Mouse (Mus musculus) heart, embryonic 12.5 days (tissue): ENCODE results near the gene Prox1. TPM values are rescaled to one million over a fixed set of nuclear protein-coding genes. Genes with fewer than 3 reads are reported as not detected.

Experiments used
- ATAC-seq: fragments of 200-750 bp; cut with Nextera tagmentation; 2 replicates; pipeline ENCODE4 v1.8.0; 2017; ENCODE audit warnings: moderate TSS enrichment, moderate library complexity; ENCODE audit not compliant: insufficient number of reproducible peaks, low FRiP score
- H3K27ac ChIP-seq: fragments of 300-500 bp; sonication (generic); 2 replicates; pipeline ENCODE4 v1.5.1; 2016; ENCODE audit warnings: mild to moderate bottlenecking, moderate library complexity; ENCODE audit not compliant: poor library complexity, severe bottlenecking
- H3K27me3 ChIP-seq: fragments of 300-500 bp; sonication (generic); replicated peaks from 2 replicates; pipeline ENCODE4 v1.6.1; 2016; ENCODE audit warnings: mild to moderate bottlenecking, moderate library complexity
- H3K36me3 ChIP-seq: fragments of 300-500 bp; sonication (generic); 2 replicates; pipeline ENCODE4 v1.6.1; 2016; ENCODE audit warnings: mild to moderate bottlenecking, moderate library complexity
- H3K4me1 ChIP-seq: fragments of 300-500 bp; sonication (generic); replicated peaks from 2 replicates; pipeline ENCODE4 v1.6.1; 2016; ENCODE audit warnings: mild to moderate bottlenecking
- H3K4me2 ChIP-seq: fragments of 300-500 bp; sonication (generic); 2 replicates; pipeline ENCODE4 v1.6.1; 2016; ENCODE audit warnings: mild to moderate bottlenecking, moderate library complexity
- H3K4me3 ChIP-seq: fragments of 300-500 bp; sonication (generic); 2 replicates; pipeline ENCODE4 v1.5.1; 2016; ENCODE audit warnings: mild to moderate bottlenecking
- H3K9ac ChIP-seq: fragments of 300-500 bp; sonication (generic); 2 replicates; pipeline ENCODE4 v1.6.1; 2016; ENCODE audit warnings: mild to moderate bottlenecking, moderate library complexity
- H3K9me3 ChIP-seq: fragments of 300-500 bp; sonication (generic); replicated peaks from 2 replicates; pipeline ENCODE4 v1.6.1; 2016; ENCODE audit warnings: mild to moderate bottlenecking, moderate library complexity
- WGBS: fragments of 180-500 bp; shearing (Covaris S2); methylation state at CpG from one replicate; pipeline ENCODE4 v1.1.7; 2016; 5-methylcytosine and 5-hydroxymethylcytosine counted together
- polyA plus RNA-seq: library from polyadenylated mRNA; unstranded; fragments of >200 nt; fragmentation: Nextera tagmentation; extraction: Ambion mirVana; gene quantifications from 2 replicates; pipeline ENCODE4 v1.2.1, GENCODE M21; 2016

The Prox1 gene
- 26.5 and 29.6 TPM in 2 replicates for polyA plus RNA-seq

DNA sequence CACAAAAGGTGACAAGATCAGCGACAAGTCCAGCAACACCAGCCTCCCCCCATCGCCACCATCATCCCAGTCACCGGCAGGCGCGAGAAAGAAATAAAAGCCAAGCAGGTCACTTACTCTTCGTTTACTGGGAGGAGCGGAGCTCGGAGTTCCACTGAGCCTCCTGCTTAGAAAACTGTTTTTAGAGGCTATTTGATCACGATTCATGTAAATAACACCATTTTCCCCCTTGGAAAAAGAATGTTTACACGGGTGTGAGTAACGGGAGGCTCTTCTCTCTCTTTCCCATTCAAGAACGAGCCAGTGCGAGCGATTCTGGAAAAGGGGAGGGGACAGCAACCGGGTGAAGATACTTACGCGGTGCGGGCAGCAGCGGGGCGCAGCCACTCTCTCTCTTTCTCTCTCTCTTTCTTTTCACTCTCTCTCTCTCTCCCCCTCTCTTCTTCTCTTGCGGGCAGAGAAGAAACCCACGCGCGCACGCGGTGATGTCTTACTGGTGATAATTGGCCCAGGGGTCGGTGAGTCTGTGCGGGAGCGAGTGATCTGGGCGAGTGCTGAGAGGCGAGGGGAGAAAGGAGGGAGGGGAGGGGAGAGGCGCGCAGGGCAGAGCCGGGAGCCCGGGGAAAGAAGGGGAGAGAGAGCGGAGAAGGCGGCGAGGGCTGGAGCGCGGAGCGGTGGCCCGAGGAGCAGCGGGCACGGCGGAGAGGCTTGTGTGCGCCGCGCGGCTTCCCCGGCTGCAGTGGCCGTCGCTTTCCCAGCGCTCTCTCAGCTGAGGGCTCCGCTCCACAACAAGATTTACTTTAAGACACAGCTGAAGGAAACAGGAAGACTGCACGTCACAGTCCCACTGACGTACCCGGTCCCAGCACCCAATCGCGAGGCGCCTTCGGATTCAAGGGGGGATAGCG is at the start of gene Prox1:
Gene Prox1, minus strand, starts transcription at position 804 of the 908 bp plus-strand sequence.
- H3K4me3 ChIP-seq = peak within 1 kb of the TSS; percentile 92
- peak within 1 kb of the TSS; percentile 97 for H3K9ac ChIP-seq
- no peaks in the 10 kb centered on the region for H3K9me3 ChIP-seq
- H3K27ac ChIP-seq = peak within 1 kb of the TSS; percentile 96
- ATAC-seq = peak; percentile 82
- H3K4me2 ChIP-seq = peak within 1 kb of the TSS; percentile 81
- H3K36me3 ChIP-seq = no peaks in the 10 kb centered on the region
- H3K4me1 ChIP-seq = peaks cover 41% of the 10 kb centered on the region
- under 1% methylated on average over 61 of the region's 62 CpGs for WGBS
- no peaks in the 10 kb centered on the region; the same call in 1 of the 2 replicates for H3K27me3 ChIP-seq

DNA sequence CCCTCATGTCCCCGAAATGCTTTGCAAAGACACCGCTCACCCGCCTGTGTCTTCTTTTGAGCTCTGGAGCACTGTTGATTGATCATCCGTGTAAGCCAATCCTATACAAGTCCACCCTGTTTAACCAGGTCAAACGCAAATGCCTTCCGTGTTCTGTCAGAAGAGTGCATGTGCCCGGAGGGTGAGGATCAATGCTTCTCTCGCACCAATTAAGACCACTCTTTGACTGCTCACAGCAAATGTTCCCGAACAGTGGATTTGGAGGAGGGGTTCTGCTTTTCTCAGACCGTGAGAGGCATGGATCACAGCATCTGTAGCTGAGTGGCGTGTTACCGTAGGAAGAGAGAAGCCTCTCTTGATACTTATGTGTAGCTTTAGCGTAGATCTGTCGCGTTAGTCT is 46.1 kb upstream of the Prox1 start:
- no peak overlapping the region for H3K4me3 ChIP-seq
- no peak overlapping the region for H3K27ac ChIP-seq
- H3K4me1 ChIP-seq = no peaks in the 10 kb centered on the region
- no peak overlapping the region for H3K4me2 ChIP-seq
- WGBS = 87% methylated on average over 15 of the region's 15 CpGs
- no peaks in the 10 kb centered on the region for H3K36me3 ChIP-seq
- no peak overlapping the region for H3K9ac ChIP-seq
- H3K9me3 ChIP-seq = peaks cover 4% of the 10 kb centered on the region
- no peaks in the 10 kb centered on the region for H3K27me3 ChIP-seq
- no peak for ATAC-seq

DNA sequence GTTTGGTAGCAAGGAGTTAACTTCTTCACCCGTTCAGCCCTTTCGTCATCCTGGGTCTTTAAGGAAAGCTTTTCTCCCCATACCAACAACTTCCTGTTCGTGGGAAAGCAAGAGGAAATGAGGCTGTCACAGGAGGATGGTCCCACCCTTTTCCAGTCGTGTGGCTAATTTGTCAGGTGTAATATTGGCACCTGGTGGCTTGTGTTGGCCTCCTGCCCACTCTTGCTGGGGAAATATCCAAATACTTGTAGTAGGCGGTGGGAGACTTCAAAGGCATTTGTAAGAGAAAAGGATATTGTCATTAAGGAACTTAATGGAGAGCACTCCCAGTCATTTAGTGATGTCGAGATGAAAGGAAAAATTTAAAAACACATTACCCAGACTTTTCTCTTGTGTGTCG is 44.1 kb upstream of the Prox1 start:
- no peaks in the 10 kb centered on the region for H3K4me1 ChIP-seq
- H3K36me3 ChIP-seq = no peaks in the 10 kb centered on the region
- H3K27me3 ChIP-seq = no peaks in the 10 kb centered on the region
- peaks cover 4% of the 10 kb centered on the region for H3K9me3 ChIP-seq
- no peak for ATAC-seq
- no peak overlapping the region for H3K4me2 ChIP-seq
- H3K4me3 ChIP-seq = no peak overlapping the region
- H3K27ac ChIP-seq = no peak overlapping the region
- H3K9ac ChIP-seq = no peak overlapping the region
- WGBS = 62% methylated on average over 7 of the region's 7 CpGs

DNA sequence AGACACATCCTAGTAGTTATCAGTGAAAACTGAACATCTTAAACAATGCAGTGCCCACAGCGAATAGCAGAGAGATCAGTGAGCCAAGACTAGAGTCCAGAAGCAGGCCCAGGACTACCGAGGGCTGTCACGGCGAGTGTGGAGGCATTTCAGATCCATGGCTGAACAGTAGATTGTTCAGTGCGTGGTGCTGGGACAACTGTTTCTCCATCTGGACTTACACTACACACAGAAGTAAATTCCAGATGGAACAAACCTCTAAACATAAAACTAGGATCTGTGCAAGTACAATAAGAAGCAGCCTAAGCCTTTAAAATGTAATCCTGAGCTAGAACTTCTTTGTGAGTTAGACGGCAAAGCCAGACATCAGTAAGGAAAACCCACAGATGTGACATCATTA is 42.7 kb upstream of the Prox1 start:
- Histone ChIP-seq H3K4me1 (peaks cover 6% of the 10 kb centered on the region), H3K9me3 (peaks cover 4% of the 10 kb centered on the region), H3K36me3 (no peaks in the 10 kb centered on the region), H3K9ac (no peak overlapping the region), H3K4me3 (no peak overlapping the region), H3K27ac (no peak overlapping the region), H3K4me2 (no peak overlapping the region), H3K27me3 (no peaks in the 10 kb centered on the region)
- WGBS = 84% methylated on average over 6 of the region's 6 CpGs
- no peak for ATAC-seq

DNA sequence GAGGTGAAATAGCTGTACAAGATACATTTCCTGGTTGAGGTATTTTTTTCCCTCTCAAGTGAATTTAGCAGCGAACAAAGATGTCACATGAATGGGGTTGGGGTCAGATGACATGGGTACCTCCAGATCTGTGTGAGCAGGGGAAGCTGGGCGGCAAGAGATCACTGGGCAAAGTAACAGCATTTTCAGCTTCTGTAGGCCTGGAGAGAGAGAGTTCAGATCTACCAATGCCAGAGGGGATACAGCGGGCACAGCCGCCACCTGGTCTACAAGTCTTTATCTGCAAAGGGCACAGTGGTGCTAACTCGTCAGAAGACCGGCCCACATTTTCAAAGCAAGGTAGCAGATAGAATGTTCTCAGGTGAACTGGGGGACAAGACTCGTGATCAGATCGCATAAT is 36.7 kb upstream of the Prox1 start:
- 76% methylated on average over 8 of the region's 8 CpGs for WGBS
- no peak overlapping the region for H3K4me2 ChIP-seq
- H3K9ac ChIP-seq = no peak overlapping the region
- no peak overlapping the region for H3K4me3 ChIP-seq
- H3K36me3 ChIP-seq = no peaks in the 10 kb centered on the region
- peaks cover 23% of the 10 kb centered on the region for H3K4me1 ChIP-seq
- ATAC-seq = 0 out of 2 replicates have a peak, but pooled peaks have one; percentile 11
- H3K27ac ChIP-seq = no peak overlapping the region
- no peaks in the 10 kb centered on the region for H3K27me3 ChIP-seq
- H3K9me3 ChIP-seq = no peaks in the 10 kb centered on the region

DNA sequence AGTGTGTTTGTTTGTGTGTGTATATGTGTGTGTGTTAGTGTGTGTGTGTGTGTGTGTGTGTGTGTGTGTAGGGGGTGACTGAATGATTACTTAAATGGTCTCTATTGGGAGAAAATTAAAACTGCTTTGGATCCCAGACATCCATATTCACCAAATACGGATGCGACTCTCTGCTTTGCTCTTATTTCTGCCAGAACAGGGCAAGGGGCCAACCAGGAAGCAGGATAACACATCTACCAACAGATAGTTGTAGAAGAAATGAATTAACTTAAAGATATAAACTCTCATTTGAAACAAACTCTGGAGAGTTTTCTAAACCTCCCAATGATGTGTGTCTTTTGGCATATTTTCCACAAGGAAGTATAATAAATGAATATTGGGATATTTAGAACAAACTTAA is 35.2 kb upstream of the Prox1 start:
- Histone ChIP-seq H3K4me1 (peaks cover 37% of the 10 kb centered on the region), H3K9me3 (no peaks in the 10 kb centered on the region), H3K27ac (no peak overlapping the region), H3K27me3 (no peaks in the 10 kb centered on the region), H3K36me3 (no peaks in the 10 kb centered on the region), H3K9ac (no peak overlapping the region), H3K4me3 (no peak overlapping the region), H3K4me2 (no peak overlapping the region)
- 70% methylated on average over 2 of the region's 2 CpGs for WGBS
- no peak for ATAC-seq

DNA sequence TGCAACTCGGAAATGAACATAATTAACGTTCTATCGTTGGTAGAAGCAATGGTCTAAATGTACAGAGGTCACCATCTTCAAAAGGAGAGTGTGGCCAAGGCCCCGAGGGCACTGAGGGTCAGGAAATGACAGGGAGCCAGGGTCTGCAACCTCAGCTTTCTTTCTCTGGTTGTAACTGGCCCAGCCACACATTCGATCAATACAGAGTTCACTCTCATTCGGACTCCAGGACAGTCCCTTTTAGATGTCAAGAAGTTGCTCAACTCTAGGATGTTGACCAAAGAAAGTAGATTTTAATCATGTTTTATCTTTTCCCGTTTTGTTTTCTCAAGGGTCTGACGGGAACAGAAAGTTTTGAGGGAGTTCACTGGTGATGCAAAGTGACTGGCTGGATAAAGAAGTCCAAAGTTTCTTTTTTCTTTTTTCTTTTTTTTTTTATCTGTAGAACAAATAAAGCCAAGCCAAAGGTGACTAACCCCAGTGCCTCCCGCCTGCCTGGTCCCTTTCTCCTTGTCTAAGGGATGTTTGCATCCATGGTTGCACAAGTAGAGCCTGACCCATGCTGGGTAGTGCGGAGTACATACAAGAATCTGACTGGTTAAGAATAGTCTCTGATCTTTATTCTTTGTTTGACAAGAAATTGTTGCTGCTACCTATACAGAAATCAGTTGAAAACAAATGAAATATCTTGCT is 34.0 kb upstream of the Prox1 start:
- no peak overlapping the region for H3K27ac ChIP-seq
- H3K4me3 ChIP-seq = no peak overlapping the region
- 65% methylated on average over 10 of the region's 10 CpGs for WGBS

DNA sequence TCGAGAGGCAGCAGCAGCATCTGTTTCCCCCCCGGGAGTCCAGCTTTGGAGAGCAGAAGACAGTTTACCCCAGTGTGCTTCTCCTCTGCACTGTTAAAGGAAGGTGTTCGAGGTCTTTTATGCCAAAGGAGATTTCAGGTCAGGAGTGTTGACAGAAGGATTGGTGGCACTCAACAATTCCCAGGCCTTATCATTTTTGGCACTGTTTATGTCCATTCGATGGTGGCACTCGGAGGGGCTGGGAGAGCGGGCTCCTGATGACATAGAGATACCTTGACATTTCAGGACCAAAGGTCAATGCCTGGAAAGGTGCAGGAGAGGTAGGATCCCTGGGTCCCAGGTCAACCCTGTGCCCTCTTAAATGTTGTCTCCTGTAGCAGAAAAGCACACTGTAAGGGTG is 31.2 kb upstream of the Prox1 start:
- 18% methylated on average over 6 of the region's 6 CpGs for WGBS
- Histone ChIP-seq H3K36me3 (no peaks in the 10 kb centered on the region), H3K27me3 (no peaks in the 10 kb centered on the region), H3K4me3 (no peak overlapping the region), H3K4me2 (no peak overlapping the region), H3K9ac (no peak overlapping the region), H3K9me3 (no peaks in the 10 kb centered on the region), H3K4me1 (peaks cover 17% of the 10 kb centered on the region), H3K27ac (no peak overlapping the region)
- no peak for ATAC-seq

More for the DNA sequence above, 34.0 kb upstream of the Prox1 start:
- Histone ChIP-seq H3K9ac (no peak overlapping the region), H3K4me1 (peaks cover 38% of the 10 kb centered on the region), H3K9me3 (no peaks in the 10 kb centered on the region), H3K36me3 (no peaks in the 10 kb centered on the region), H3K4me2 (no peak overlapping the region), H3K27me3 (no peaks in the 10 kb centered on the region)
- no peak for ATAC-seq

DNA sequence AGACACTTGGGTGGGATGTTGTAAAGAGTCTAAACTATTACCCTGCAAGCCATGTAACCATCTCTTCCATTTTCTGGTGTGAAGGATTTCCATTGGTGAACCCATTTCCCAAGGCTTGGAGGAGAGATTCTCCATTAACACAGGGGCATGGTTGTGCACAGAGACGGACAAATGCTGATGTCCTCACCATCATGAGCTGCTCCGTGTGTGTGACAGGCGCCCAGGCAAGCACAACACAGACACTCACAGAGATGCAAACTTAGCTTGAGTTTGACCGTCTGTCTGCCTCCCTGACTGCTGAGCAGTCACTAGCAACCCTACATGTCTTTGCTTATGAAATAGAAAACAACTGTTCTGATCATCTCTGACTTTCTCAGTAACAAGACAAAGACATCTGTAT is 30.5 kb upstream of the Prox1 start:
- WGBS = 81% methylated on average over 4 of the region's 4 CpGs
- Histone ChIP-seq H3K4me1 (peaks cover 15% of the 10 kb centered on the region), H3K9ac (no peak overlapping the region), H3K9me3 (no peaks in the 10 kb centered on the region), H3K4me3 (no peak overlapping the region), H3K27ac (no peak overlapping the region), H3K27me3 (no peaks in the 10 kb centered on the region), H3K4me2 (no peak overlapping the region), H3K36me3 (no peaks in the 10 kb centered on the region)
- ATAC-seq = no peak

DNA sequence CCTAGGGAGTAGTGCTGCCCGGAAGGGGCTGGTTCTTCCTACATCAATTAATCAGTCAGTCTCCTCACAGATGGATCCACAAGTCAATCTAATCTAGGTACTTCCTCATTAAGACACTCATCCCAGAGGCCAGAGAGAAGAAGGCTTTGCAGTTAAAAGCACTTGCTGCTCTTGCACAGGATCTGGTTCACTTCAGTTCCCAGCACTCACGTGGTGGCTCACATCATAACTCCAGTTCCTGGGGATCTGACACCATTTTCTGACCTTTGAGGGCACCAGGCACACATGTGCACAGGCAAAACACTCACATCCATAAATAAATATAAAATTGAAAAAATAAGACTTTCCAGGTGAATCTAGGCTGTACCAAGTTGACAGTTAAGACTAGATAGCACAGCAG is 27.7 kb upstream of the Prox1 start:
- 85% methylated on average over 2 of the region's 2 CpGs for WGBS
- no peaks in the 10 kb centered on the region for H3K27me3 ChIP-seq
- no peaks in the 10 kb centered on the region for H3K9me3 ChIP-seq
- no peak for ATAC-seq
- H3K4me3 ChIP-seq = no peak overlapping the region
- no peak overlapping the region for H3K4me2 ChIP-seq
- H3K36me3 ChIP-seq = no peaks in the 10 kb centered on the region
- no peak overlapping the region for H3K9ac ChIP-seq
- H3K4me1 ChIP-seq = peaks cover 15% of the 10 kb centered on the region
- H3K27ac ChIP-seq = no peak overlapping the region

DNA sequence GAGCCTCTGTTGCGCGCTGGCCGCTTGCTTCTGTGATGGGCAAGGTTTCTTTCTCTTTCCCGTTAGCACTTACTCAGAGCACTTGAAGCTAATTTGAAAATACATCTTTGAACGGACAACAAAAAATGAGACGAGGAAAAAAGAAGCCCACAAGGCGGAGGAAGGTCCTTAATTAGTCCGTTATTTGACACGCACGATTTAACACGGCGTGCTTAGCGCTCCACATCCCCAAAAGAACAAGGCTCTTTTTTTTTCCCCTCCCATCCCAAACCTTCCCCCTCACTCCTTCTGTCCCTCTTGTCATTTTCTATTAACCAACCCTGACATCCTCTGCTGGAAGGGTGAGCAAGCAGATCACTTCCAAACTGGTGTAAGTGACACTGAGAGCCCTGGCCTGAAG is 21.5 kb upstream of the Prox1 start:
- H3K9me3 ChIP-seq = no peaks in the 10 kb centered on the region
- H3K36me3 ChIP-seq = no peaks in the 10 kb centered on the region
- no peaks in the 10 kb centered on the region for H3K27me3 ChIP-seq
- H3K9ac ChIP-seq = no peak overlapping the region
- H3K27ac ChIP-seq = no peak overlapping the region
- no peak overlapping the region for H3K4me2 ChIP-seq
- H3K4me3 ChIP-seq = no peak overlapping the region
- 82% methylated on average over 13 of the region's 13 CpGs for WGBS
- ATAC-seq = no peak
- H3K4me1 ChIP-seq = peaks cover 33% of the 10 kb centered on the region
